Mouse (Mus musculus) brain, embryonic 14.5 days (tissue): ENCODE measurements around the gene Fyb2.

Experiments
- CTCF ChIP-seq: fragments of 200-500 bp; IDR thresholded peaks from 2 replicates; pipeline ENCODE4 v1.5.1; 2012; ENCODE audit warnings: inconsistent platforms, mild to moderate bottlenecking, moderate library complexity, borderline replicate concordance; ENCODE audit not compliant: insufficient read depth, insufficient read length; ENCODE audit errors: extremely low read depth
- POLR2A ChIP-seq: fragments of 200-500 bp; IDR thresholded peaks from 2 replicates; pipeline ENCODE4 v1.6.1; 2012; ENCODE audit warnings: mild to moderate bottlenecking, inconsistent platforms, borderline replicate concordance; ENCODE audit not compliant: poor library complexity, insufficient read depth, insufficient read length, severe bottlenecking; ENCODE audit errors: extremely low read depth

DNA sequence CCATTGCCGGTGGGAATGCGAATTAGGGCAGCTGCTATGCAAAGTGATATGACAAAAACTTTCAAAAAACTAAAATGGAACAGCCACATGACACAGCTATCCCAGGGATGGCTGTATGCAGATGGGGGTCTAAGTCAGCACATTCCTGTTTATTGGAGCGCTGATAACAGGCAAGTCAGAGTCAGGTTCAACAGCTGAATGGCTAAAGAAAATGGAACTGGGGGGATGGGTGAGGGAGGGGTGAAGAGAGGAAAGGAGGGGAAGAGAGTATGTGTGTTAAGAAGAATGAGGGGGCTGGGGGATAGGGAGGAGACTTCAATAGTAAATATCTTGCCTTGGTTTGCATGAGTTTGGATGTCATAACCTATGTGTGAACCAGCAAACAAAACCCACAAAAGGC is 79.0 kb downstream of the Fyb2 start:
- TF ChIP-seq CTCF, result no peak
- TF ChIP-seq POLR2A, result no peak
